Mouse (Mus musculus): ENCODE measurements around the gene Tas2r143. TPM values are rescaled to one million over a fixed set of nuclear protein-coding genes. Genes with fewer than 3 reads are reported as not detected.

The Tas2r143 gene
- polyA plus RNA-seq, 1 experiment from 2014 or later = not detected

- ATAC-seq (ENCODE audit: low FRiP score, low TSS enrichment) = no peak
- no peak overlapping the region for H3K9ac ChIP-seq (ENCODE audit: low read depth, low read length)
- 91% methylated on average over 5 of the region's 5 CpGs for WGBS
- H3K4me1 ChIP-seq (ENCODE audit: control insufficient read depth, insufficient read depth, low read length) = peaks cover 15% of the 10 kb centered on the region; the same call in 1 of the 2 replicates
- no peak overlapping the region for H3K27ac ChIP-seq (ENCODE audit: low read depth, low read length)
- no peak overlapping the region for H3K4me3 ChIP-seq (ENCODE audit: low read length)
- peaks cover 87% of the 10 kb centered on the region for H3K36me3 ChIP-seq (ENCODE audit: control insufficient read depth, insufficient read depth, low read length)
- H3K9me3 ChIP-seq (ENCODE audit: control insufficient read depth, low read length) = no peaks in the 10 kb centered on the region
- no peak overlapping the region for H3K4me2 ChIP-seq (replicated peaks; ENCODE audit: low read depth, low read length)
- no peaks in the 10 kb centered on the region for H3K27me3 ChIP-seq (ENCODE audit: control insufficient read depth, insufficient read depth, low read length)
Measured at GRCm38 (mm10) chr6:42356913-42357312, 43.1 kb upstream of the Tas2r143 start.

GRCm38 (mm10) chr6:42357901-42358300 is 42.1 kb upstream of the Tas2r143 start:
- peaks cover 79% of the 10 kb centered on the region for H3K36me3 ChIP-seq (ENCODE audit: control insufficient read depth, insufficient read depth, low read length)

GRCm38 (mm10) chr6:42358901-42359300 is 41.1 kb upstream of the Tas2r143 start:
- H3K4me1 ChIP-seq (ENCODE audit: control insufficient read depth, insufficient read depth, low read length) = no peaks in the 10 kb centered on the region; the same call in 1 of the 2 replicates
- H3K4me2 ChIP-seq (replicated peaks; ENCODE audit: low read depth, low read length) = no peak overlapping the region
- H3K27ac ChIP-seq (ENCODE audit: low read depth, low read length) = no peak overlapping the region; the same call in 1 of the 2 replicates
- no peaks in the 10 kb centered on the region for H3K9me3 ChIP-seq (ENCODE audit: control insufficient read depth, low read length)
- WGBS = 92% methylated on average over 12 of the region's 12 CpGs
- H3K4me3 ChIP-seq (ENCODE audit: low read length) = no peak overlapping the region
- ATAC-seq (ENCODE audit: low FRiP score, low TSS enrichment) = no peak
- peaks cover 71% of the 10 kb centered on the region for H3K36me3 ChIP-seq (ENCODE audit: control insufficient read depth, insufficient read depth, low read length)
- H3K9ac ChIP-seq (ENCODE audit: low read depth, low read length) = no peak overlapping the region
- no peaks in the 10 kb centered on the region for H3K27me3 ChIP-seq (ENCODE audit: control insufficient read depth, insufficient read depth, low read length)

More at GRCm38 (mm10) chr6:42357901-42358300, 42.1 kb upstream of the Tas2r143 start:
- no peak overlapping the region for H3K4me3 ChIP-seq (ENCODE audit: low read length)
- ATAC-seq (ENCODE audit: low FRiP score, low TSS enrichment) = no peak
- H3K9me3 ChIP-seq (ENCODE audit: control insufficient read depth, low read length) = no peaks in the 10 kb centered on the region
- H3K27ac ChIP-seq (ENCODE audit: low read depth, low read length) = no peak overlapping the region
- WGBS = 59% methylated on average over 6 of the region's 6 CpGs
- peaks cover 7% of the 10 kb centered on the region; the same call in 1 of the 2 replicates for H3K4me1 ChIP-seq (ENCODE audit: control insufficient read depth, insufficient read depth, low read length)
- no peak overlapping the region for H3K4me2 ChIP-seq (replicated peaks; ENCODE audit: low read depth, low read length)
- H3K9ac ChIP-seq (ENCODE audit: low read depth, low read length) = no peak overlapping the region
- H3K27me3 ChIP-seq (ENCODE audit: control insufficient read depth, insufficient read depth, low read length) = no peaks in the 10 kb centered on the region

- H3K4me2 ChIP-seq (replicated peaks; ENCODE audit: low read depth, low read length) = no peak overlapping the region
- no peak for ATAC-seq (ENCODE audit: low FRiP score, low TSS enrichment)
- no peaks in the 10 kb centered on the region for H3K9me3 ChIP-seq (ENCODE audit: control insufficient read depth, low read length)
- H3K36me3 ChIP-seq (ENCODE audit: control insufficient read depth, insufficient read depth, low read length) = peaks cover 67% of the 10 kb centered on the region
- H3K4me1 ChIP-seq (ENCODE audit: control insufficient read depth, insufficient read depth, low read length) = no peaks in the 10 kb centered on the region
- H3K9ac ChIP-seq (ENCODE audit: low read depth, low read length) = no peak overlapping the region
- no peak overlapping the region for H3K4me3 ChIP-seq (ENCODE audit: low read length)
- no peak overlapping the region for H3K27ac ChIP-seq (ENCODE audit: low read depth, low read length)
- no peaks in the 10 kb centered on the region for H3K27me3 ChIP-seq (ENCODE audit: control insufficient read depth, insufficient read depth, low read length)
- 70% methylated on average over 9 of the region's 9 CpGs for WGBS
Measured at GRCm38 (mm10) chr6:42359364-42360147, 40.5 kb upstream of the Tas2r143 start.

- H3K4me2 ChIP-seq (replicated peaks; ENCODE audit: low read depth, low read length) = no peak overlapping the region
- H3K9me3 ChIP-seq (ENCODE audit: control insufficient read depth, low read length) = no peaks in the 10 kb centered on the region
- H3K4me1 ChIP-seq (ENCODE audit: control insufficient read depth, insufficient read depth, low read length) = no peaks in the 10 kb centered on the region
- peaks cover 60% of the 10 kb centered on the region for H3K36me3 ChIP-seq (ENCODE audit: control insufficient read depth, insufficient read depth, low read length)
- H3K27me3 ChIP-seq (ENCODE audit: control insufficient read depth, insufficient read depth, low read length) = no peaks in the 10 kb centered on the region
- no peak overlapping the region for H3K4me3 ChIP-seq (ENCODE audit: low read length)
- no peak overlapping the region for H3K9ac ChIP-seq (ENCODE audit: low read depth, low read length)
- 88% methylated on average over 6 of the region's 6 CpGs for WGBS
- ATAC-seq (ENCODE audit: low FRiP score, low TSS enrichment) = no peak
- no peak overlapping the region for H3K27ac ChIP-seq (ENCODE audit: low read depth, low read length)
Measured at GRCm38 (mm10) chr6:42360231-42360840, 39.7 kb upstream of the Tas2r143 start.

GRCm38 (mm10) chr6:42361041-42361895 is 38.8 kb upstream of the Tas2r143 start:
- H3K27ac ChIP-seq (ENCODE audit: low read depth, low read length) = no peak overlapping the region
- no peaks in the 10 kb centered on the region for H3K9me3 ChIP-seq (ENCODE audit: control insufficient read depth, low read length)
- H3K9ac ChIP-seq (ENCODE audit: low read depth, low read length) = no peak overlapping the region
- peaks cover 51% of the 10 kb centered on the region for H3K36me3 ChIP-seq (ENCODE audit: control insufficient read depth, insufficient read depth, low read length)
- no peak overlapping the region for H3K4me2 ChIP-seq (replicated peaks; ENCODE audit: low read depth, low read length)
- H3K4me3 ChIP-seq (ENCODE audit: low read length) = no peak overlapping the region
- ATAC-seq (ENCODE audit: low FRiP score, low TSS enrichment) = no peak
- H3K4me1 ChIP-seq (ENCODE audit: control insufficient read depth, insufficient read depth, low read length) = no peaks in the 10 kb centered on the region
- H3K27me3 ChIP-seq (ENCODE audit: control insufficient read depth, insufficient read depth, low read length) = no peaks in the 10 kb centered on the region
- 93% methylated on average over 13 of the region's 13 CpGs for WGBS

GRCm38 (mm10) chr6:42362074-42362473 is 38.0 kb upstream of the Tas2r143 start:
- Histone ChIP-seq H3K9me3 (ENCODE audit: control insufficient read depth, low read length) (no peaks in the 10 kb centered on the region), H3K27ac (ENCODE audit: low read depth, low read length) (no peak overlapping the region), H3K4me1 (ENCODE audit: control insufficient read depth, insufficient read depth, low read length) (no peaks in the 10 kb centered on the region), H3K9ac (ENCODE audit: low read depth, low read length) (no peak overlapping the region), H3K4me3 (ENCODE audit: low read length) (no peak overlapping the region), H3K4me2 (replicated peaks; ENCODE audit: low read depth, low read length) (no peak overlapping the region), H3K27me3 (ENCODE audit: control insufficient read depth, insufficient read depth, low read length) (no peaks in the 10 kb centered on the region), H3K36me3 (ENCODE audit: control insufficient read depth, insufficient read depth, low read length) (peaks cover 42% of the 10 kb centered on the region)
- ATAC-seq (ENCODE audit: low FRiP score, low TSS enrichment) = no peak
- 86% methylated on average over 1 of the region's 1 CpGs for WGBS

GRCm38 (mm10) chr6:42362497-42362896 is 37.5 kb upstream of the Tas2r143 start:
- Histone ChIP-seq H3K4me1 (ENCODE audit: control insufficient read depth, insufficient read depth, low read length) (no peaks in the 10 kb centered on the region), H3K27me3 (ENCODE audit: control insufficient read depth, insufficient read depth, low read length) (no peaks in the 10 kb centered on the region), H3K4me2 (replicated peaks; ENCODE audit: low read depth, low read length) (no peak overlapping the region), H3K9ac (ENCODE audit: low read depth, low read length) (no peak overlapping the region), H3K27ac (ENCODE audit: low read depth, low read length) (no peak overlapping the region), H3K9me3 (ENCODE audit: control insufficient read depth, low read length) (no peaks in the 10 kb centered on the region), H3K4me3 (ENCODE audit: low read length) (no peak overlapping the region), H3K36me3 (ENCODE audit: control insufficient read depth, insufficient read depth, low read length) (peaks cover 38% of the 10 kb centered on the region)
- ATAC-seq (ENCODE audit: low FRiP score, low TSS enrichment) = no peak
- 93% methylated on average over 1 of the region's 1 CpGs for WGBS

Data from kidney, embryonic 14.5 days (tissue).